Mouse (Mus musculus) heart, adult 9 months (tissue): Measurements from ENCODE around the gene Aida.
"Not testable (repeated sequence)": the region's sequence is repeated elsewhere in the genome, so short reads cannot be mapped to it uniquely, and the experiment has no call there.

Experiments
- DNase-seq, 2 experiments: peaks; one replicate each; pipeline ENCODE4 v3.0.0; 2022; ENCODE audit warnings: low spot score in 2 of 2

Aida gene

DNA sequence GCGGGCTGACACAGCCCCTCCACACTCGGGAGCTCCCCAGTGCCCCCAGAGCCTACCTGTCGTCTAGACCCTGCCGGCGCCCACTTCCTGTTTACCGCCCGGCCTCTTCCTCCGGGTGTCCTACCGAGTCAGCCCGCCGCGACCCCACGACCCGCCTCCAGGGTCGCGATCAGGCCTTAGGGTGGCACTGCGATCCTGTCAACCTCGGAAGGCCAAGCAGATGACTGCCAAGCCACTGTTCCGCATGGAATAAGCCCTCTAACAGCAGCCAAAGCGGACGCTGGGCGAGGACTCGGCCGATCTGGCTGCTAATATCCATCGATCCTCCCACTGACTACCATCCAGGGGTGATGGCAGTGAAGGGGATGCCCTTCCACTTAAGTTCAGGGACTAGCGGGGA lies at the start of gene Aida:
Gene Aida, plus strand, starts transcription at position 126 of the 400 bp plus-strand sequence.
- no peak for DNase-seq

DNA sequence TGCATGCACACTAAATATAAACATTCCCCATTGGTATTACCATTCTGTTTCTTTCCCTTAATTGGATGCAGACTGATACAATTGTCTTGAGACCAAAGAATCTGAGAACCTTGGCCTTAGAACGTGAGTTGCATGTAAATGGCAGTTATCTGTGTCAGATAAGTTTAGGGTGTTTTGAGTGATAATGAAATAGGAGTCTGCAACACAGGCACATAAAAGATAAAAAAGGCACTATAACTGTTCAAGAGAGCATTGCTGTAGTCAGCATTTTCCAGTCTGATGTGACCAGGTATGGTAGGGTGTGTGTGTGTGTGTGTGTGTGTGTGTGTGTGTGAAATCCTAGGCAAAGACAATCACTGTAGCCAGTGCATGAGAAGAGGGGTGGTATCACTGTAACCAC lies 48.2 kb upstream of the Aida start:
- DNase-seq = no peak

DNA sequence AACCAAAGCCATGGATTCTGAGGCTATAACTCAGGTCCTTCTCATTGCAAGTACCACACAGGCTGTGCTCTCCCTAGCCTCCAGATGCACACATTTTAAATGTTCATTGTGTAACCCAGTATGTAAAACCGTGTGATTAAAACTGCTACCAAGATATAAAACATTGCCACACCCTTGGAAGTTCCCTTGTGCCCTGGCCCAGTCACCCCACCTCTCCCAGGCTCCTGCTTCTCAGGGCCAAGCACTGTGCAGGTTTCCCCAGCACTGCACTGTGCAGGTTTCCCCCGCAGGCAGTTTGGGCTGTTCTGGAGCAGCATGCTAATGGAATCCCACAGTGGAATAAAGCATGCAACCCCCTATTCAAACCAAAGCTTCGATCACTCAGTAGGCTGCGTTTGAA lies 45.8 kb upstream of the Aida start:
- no peak for DNase-seq

GRCm38 (mm10) chr1:183251818-183252217 lies 44.6 kb upstream of the Aida start:
- no peak for DNase-seq

GRCm38 (mm10) chr1:183252574-183252973 lies 43.8 kb upstream of the Aida start:
- DNase-seq = no peak

- peak; percentile 23 to 36 for DNase-seq
These were observed 32.0 kb upstream of the Aida start for GRCm38 (mm10) chr1:183264145-183265008.

GRCm38 (mm10) chr1:183265921-183266467 lies 30.4 kb upstream of the Aida start:
- DNase-seq = peak in 1 of 2 experiments; percentile 2

- no peak for DNase-seq
These were observed 28.7 kb upstream of the Aida start for GRCm38 (mm10) chr1:183267666-183268065.

DNA sequence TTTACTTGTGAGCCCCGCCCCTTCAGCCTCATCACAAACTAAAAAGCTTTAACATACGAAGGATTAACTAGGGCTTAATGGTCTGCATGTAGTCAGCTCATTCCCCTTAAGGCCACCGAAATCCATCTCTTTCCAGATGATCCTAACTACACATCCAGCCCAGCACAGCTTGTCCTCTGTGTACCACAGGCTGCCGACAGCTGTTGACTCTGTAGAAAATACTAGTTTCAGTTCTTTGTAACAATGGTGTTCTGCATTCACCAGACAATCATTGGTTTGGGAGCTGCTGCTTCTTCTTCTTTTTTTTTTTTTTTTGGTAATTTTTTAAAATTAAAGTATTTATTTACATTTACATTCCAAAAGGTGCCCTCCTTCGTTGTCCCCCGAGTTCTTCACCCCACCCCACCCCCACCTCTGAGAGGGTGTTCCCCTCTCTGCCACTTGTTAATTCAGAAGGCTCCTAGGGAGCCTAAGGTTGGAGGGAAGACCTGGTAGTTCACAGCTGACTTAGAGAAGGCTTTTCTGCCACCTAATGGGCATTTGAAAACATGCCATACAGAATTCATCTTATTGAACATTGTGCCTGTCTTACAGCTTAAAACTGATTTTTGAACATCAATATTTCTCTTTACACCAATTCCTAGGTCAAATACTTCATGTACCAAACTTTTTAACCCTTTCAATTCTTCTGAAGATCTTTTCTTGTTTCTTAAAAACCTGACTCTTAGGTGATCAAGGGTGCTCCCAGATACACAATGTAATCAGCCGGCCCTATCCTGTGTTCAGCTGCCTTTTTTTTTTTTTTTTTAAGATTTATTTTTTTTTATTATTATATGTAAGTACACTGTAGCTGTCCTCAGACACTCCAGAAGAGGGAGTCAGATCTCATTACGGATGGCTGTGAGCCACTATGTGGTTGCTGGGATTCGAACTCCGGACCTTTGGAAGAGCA lies 23.2 kb upstream of the Aida start:
- DNase-seq = no peak

- DNase-seq = no peak
These were observed 22.0 kb upstream of the Aida start for GRCm38 (mm10) chr1:183274385-183274784.

GRCm38 (mm10) chr1:183275763-183276162 lies 20.6 kb upstream of the Aida start:
- DNase-seq = no peak

DNA sequence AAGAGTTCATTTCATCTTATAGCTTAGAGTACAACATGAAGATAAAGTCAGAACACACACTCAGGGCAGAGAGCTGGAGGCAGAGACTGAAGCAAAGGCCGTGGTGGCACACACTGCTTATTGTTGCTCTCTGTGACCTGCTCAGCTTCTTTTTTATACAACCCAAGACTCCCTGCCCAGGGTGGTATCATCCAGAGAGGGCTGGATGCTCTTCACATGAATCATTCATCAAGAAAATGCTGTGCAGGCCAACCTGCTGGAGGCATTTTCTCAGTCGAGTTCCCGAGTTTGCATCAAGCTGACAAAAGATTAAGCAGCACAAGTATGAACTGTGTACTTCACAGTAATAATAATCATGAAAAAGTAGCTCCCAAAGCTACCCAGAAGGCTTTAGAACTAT lies 8.0 kb upstream of the Aida start:
- no peak for DNase-seq

DNA sequence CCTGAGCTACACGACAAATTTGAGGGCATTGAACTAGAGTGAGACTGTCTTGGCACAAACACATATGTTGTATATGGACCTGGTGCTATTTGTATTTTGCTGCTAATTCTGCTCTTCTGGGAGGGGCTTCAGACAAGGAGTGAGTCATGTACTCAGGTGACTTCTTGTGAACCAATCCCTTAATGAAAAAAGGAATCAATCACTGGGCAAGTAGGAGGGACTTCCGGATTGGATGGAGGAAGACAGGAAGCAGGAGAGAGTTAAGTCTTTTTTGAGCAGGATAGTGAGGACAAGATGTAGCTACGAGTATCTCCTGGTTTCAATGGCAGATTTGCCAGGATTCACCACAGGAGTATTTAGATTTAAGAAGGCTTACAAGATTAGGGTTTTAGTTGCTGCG lies 6.8 kb upstream of the Aida start:
- no peak for DNase-seq

- DNase-seq = peak; percentile 92 to 94
These were observed 540 bp downstream of the Aida start, which contains the start of gene Brox for GRCm38 (mm10) chr1:183296877-183297383. TSS of gene Brox (minus strand) at chr1:183297269.

GRCm38 (mm10) chr1:183297473-183297885 lies 1.1 kb downstream of the Aida start:
- no peak for DNase-seq

GRCm38 (mm10) chr1:183297886-183298489 lies 1.6 kb downstream of the Aida start:
- DNase-seq = peak; percentile 71 to 78

GRCm38 (mm10) chr1:183299161-183299560 lies 2.8 kb downstream of the Aida start:
- peak; percentile 99 for DNase-seq

GRCm38 (mm10) chr1:183307555-183307954 lies 11.2 kb downstream of the Aida start:
- no peak for DNase-seq

DNA sequence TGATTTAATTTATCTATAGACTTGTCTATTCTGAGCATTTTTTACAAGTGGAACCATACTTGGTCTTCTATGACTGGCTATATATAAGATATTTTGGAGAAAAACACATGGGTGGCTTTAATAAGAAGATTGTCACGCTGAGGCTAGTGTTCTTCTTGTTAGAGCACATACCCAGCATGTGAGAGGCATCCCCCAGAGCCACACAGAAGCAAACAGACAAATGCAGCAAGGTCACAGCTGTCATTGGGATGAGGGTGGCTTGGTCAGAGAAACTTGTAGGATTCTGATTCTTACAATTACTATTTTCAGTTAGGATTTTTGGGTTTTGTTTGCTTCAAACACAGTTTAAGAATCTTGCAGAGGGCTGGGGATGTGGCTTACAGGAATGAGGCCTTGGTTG lies 12.1 kb downstream of the Aida start:
- no peak for DNase-seq

DNA sequence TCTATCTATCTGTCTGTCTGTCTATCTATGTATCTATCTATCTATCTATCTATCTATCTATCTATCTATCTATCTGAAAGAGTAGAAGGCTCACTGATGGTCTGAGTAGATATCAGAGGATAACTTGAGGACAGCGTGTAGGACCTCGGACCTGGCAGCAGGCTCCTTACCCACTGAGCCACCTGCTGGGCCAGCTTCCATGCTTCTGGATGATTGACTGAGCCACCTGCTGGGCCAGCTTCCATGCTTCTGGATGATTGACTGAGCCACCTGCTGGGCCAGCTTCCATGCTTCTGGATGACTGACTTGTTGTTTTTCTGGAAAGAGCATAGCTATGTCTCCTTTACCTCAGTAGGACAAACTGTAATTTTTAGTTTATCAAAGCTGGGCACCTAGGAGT lies 13.2 kb downstream of the Aida start:
- DNase-seq = not testable (repeated sequence)

- DNase-seq = no peak
These were observed 15.7 kb downstream of the Aida start for GRCm38 (mm10) chr1:183312076-183312475.
